28 mouse cellular contexts compared by ENCODE assay signal in the genomic region with DNA sequence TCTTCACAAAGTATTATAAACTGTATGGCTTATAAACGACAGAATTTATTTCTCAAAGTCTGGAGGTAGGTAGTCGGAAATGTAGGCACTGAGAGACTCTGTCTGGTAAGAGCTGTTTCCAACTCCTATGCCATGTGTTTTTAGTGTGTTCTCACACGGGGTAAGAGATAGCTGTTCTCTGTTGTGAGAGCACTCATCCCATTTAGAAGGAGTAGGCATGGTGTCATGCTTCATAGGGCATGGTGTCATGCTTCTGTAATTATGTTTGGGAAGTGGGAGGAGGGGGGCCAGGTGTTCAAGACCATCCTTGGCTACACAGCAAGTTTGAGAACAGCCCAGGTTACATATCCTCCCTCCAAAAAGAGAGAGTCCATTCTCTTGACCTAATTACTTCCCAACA. TPM values are rescaled to one million over a fixed set of nuclear protein-coding genes. Genes with fewer than 3 reads are reported as not detected.
A peak's percentile ranks its signal among the peaks of the same experiment; 100 is the strongest.
DNase-seq lines count a peak whose midpoint lies in the region; ATAC-seq lines count a peak whose summit lies in the region.
"Had no signal": no experiment of that assay in that cellular context is flagged by ENCODE, and none has a peak within 500 bp of the region (broad histone marks: within the 10 kb centered on the region; RNA-seq: fewer than 3 reads in every experiment).

No protein-coding gene starts in this region.

- H3K4me1 ChIP-seq in kidney, embryonic 14.5 days (ENCODE audit: control insufficient read depth, insufficient read depth, low read length): no peaks in the 10 kb centered on the region
- H3K4me1 ChIP-seq in kidney, embryonic 15.5 days: no peaks in the 10 kb centered on the region
- no peaks in the 10 kb centered on the region for H3K4me1 ChIP-seq in kidney, embryonic 16.5 days (ENCODE audit: insufficient read depth, low read length)

- no peaks in the 10 kb centered on the region for H3K27me3 ChIP-seq in kidney, embryonic 14.5 days (ENCODE audit: control insufficient read depth, insufficient read depth, low read length)
- 0 out of 2 replicates have a peak, but pooled peaks cover 4% of the 10 kb centered on the region for H3K27me3 ChIP-seq in kidney, embryonic 15.5 days
- no peaks in the 10 kb centered on the region for H3K27me3 ChIP-seq in kidney, embryonic 16.5 days (ENCODE audit: insufficient read depth, low read length)
- H3K27me3 ChIP-seq: CH12.LX, Patski had no signal

- H3K9me3 ChIP-seq in kidney, embryonic 14.5 days (ENCODE audit: control insufficient read depth, low read length): no peaks in the 10 kb centered on the region
- H3K9me3 ChIP-seq in kidney, embryonic 15.5 days (replicated peaks): no peaks in the 10 kb centered on the region
- no peaks in the 10 kb centered on the region for H3K9me3 ChIP-seq in kidney, embryonic 16.5 days (ENCODE audit: low read length)
- H3K9me3 ChIP-seq: G1E had no signal

- no peak overlapping the region for H3K4me2 ChIP-seq in kidney, embryonic 14.5 days (replicated peaks; ENCODE audit: low read depth, low read length)
- no peak overlapping the region for H3K4me2 ChIP-seq in kidney, embryonic 15.5 days
- H3K4me2 ChIP-seq in kidney, embryonic 16.5 days (replicated peaks; ENCODE audit: low read depth, low read length): no peak overlapping the region

- H3K27ac ChIP-seq in kidney, embryonic 14.5 days (ENCODE audit: low read depth, low read length): no peak overlapping the region
- H3K27ac ChIP-seq in kidney, embryonic 15.5 days: no peak overlapping the region
- no peak overlapping the region for H3K27ac ChIP-seq in kidney, embryonic 16.5 days (ENCODE audit: low read length)

- no peaks in the 10 kb centered on the region for H3K36me3 ChIP-seq in kidney, embryonic 14.5 days (ENCODE audit: control insufficient read depth, insufficient read depth, low read length)
- no peaks in the 10 kb centered on the region for H3K36me3 ChIP-seq in kidney, embryonic 15.5 days
- H3K36me3 ChIP-seq in kidney, embryonic 16.5 days (ENCODE audit: insufficient read depth, low read length): no peaks in the 10 kb centered on the region
- H3K36me3 ChIP-seq: G1E had no signal

- peak; percentile 37 for DNase-seq in heart, adult 11 months
- DNase-seq in heart, postnatal 14 days: no peak
- no peak for DNase-seq in kidney, postnatal 4 days
- no peak for DNase-seq in kidney, postnatal 36 days
- DNase-seq in kidney, postnatal 10 days: no peak
- DNase-seq: adrenal gland, adult 2 months; adrenal gland, adult 8-10 months; adrenal gland, postnatal 10 days; adrenal gland, postnatal 14 days; adrenal gland, postnatal 25 days; adrenal gland, postnatal 36 days; B cell, adult 2 months; cerebellum, adult 11 months; cerebellum, adult 11-12 months had no signal

- no peak overlapping the region for H3K4me3 ChIP-seq in kidney, embryonic 14.5 days (ENCODE audit: low read length)
- no peak overlapping the region for H3K4me3 ChIP-seq in kidney, embryonic 15.5 days (replicated peaks)
- no peak overlapping the region for H3K4me3 ChIP-seq in kidney, embryonic 16.5 days (ENCODE audit: low read length)

- WGBS in kidney, embryonic 14.5 days: 56% methylated on average over 3 of the region's 3 CpGs
- WGBS in kidney, embryonic 15.5 days: 54% methylated on average over 3 of the region's 3 CpGs
- 56% methylated on average over 3 of the region's 3 CpGs for WGBS in kidney, embryonic 16.5 days

- ATAC-seq in kidney, embryonic 14.5 days (ENCODE audit: low FRiP score, low TSS enrichment): peak; percentile 85
- ATAC-seq in kidney, embryonic 15.5 days (replicated peaks; ENCODE audit: low FRiP score): peak; percentile 79
- ATAC-seq in kidney, embryonic 16.5 days (ENCODE audit: low FRiP score, low TSS enrichment): peak; percentile 76; the same call in 1 of the 2 replicates
- ATAC-seq: activated CD4-positive, CD25-positive, alpha-beta regulatory T cell, adult 4 months; CD4-positive, CD25-positive, alpha-beta regulatory T cell, adult 4 months; Patski had no signal

- H3K9ac ChIP-seq in kidney, embryonic 14.5 days (ENCODE audit: low read depth, low read length): no peak overlapping the region
- no peak overlapping the region for H3K9ac ChIP-seq in kidney, embryonic 15.5 days
- H3K9ac ChIP-seq in kidney, embryonic 16.5 days (replicated peaks; ENCODE audit: low read length): no peak overlapping the region

- intact Hi-C loops in heart, postnatal 14 days (cut with DNase I): loop anchor here (5.0 kb wide), 1 partner anchor 35 kb away; no protein-coding TSS in a partner anchor

RNA-seq across cellular contexts. Expression of gene Dennd5b, which starts 6.1 kb away (rescaled TPM):
- 10 to 100 TPM; 20.5 to 23.3 TPM for total RNA-seq in heart, postnatal 14 days (2021)
- polyA plus RNA-seq in kidney, embryonic 14.5 days (2014; fragmentation: Nextera tagmentation; extraction: Ambion mirVana): 11.8 and 18.1 TPM in 2 replicates
- polyA plus RNA-seq in kidney, embryonic 15.5 days (2015; fragmentation: Nextera tagmentation; extraction: Ambion mirVana): 9.1 and 9.6 TPM in 2 replicates
- 5.9 and 9.1 TPM in 2 replicates for polyA plus RNA-seq in kidney, embryonic 16.5 days (2015; fragmentation: Nextera tagmentation; extraction: Ambion mirVana)
- polyA plus RNA-seq: G1E had no signal

RNA-seq across cellular contexts. Expression of gene Gm10203, which starts 22.4 kb away (rescaled TPM):
- not detected for total RNA-seq in heart, postnatal 14 days (2021)
- polyA plus RNA-seq in kidney, embryonic 14.5 days (2014; fragmentation: Nextera tagmentation; extraction: Ambion mirVana): not detected in 2 replicates
- polyA plus RNA-seq in kidney, embryonic 15.5 days (2015; fragmentation: Nextera tagmentation; extraction: Ambion mirVana): not detected in 2 replicates
- polyA plus RNA-seq in kidney, embryonic 16.5 days (2015; fragmentation: Nextera tagmentation; extraction: Ambion mirVana): not detected in 2 replicates
- total RNA-seq: adrenal gland, adult 18-20 months; adrenal gland, adult 2 months; adrenal gland, adult 8-10 months; adrenal gland, postnatal 10 days; adrenal gland, postnatal 14 days; adrenal gland, postnatal 25 days; adrenal gland, postnatal 36 days; adrenal gland, postnatal 4 days; CH12.LX; ES-E14; G1E; MEL had no signal
- polyA plus RNA-seq: activated CD4-positive, CD25-positive, alpha-beta regulatory T cell, adult 4 months; adrenal gland, adult 2 months; brain, embryonic 14.5 days; C2C12; CD4-positive, CD25-positive, alpha-beta regulatory T cell, adult 4 months; G1E; Patski had no signal

RNA-seq across cellular contexts. Expression of gene Etfbkmt, which starts 32.0 kb away (rescaled TPM):
- total RNA-seq in heart, postnatal 14 days (2021): 10 to 100 TPM; 31.2 to 31.9 TPM
- 20.5 and 23.0 TPM in 2 replicates for polyA plus RNA-seq in kidney, embryonic 14.5 days (2014; fragmentation: Nextera tagmentation; extraction: Ambion mirVana)
- 20.4 and 21.8 TPM in 2 replicates for polyA plus RNA-seq in kidney, embryonic 15.5 days (2015; fragmentation: Nextera tagmentation; extraction: Ambion mirVana)
- 21.5 and 21.6 TPM in 2 replicates for polyA plus RNA-seq in kidney, embryonic 16.5 days (2015; fragmentation: Nextera tagmentation; extraction: Ambion mirVana)
